Mouse (Mus musculus): Measurements from ENCODE around the gene Mief1.

Mief1 gene

GRCm38 (mm10) chr15:80233733-80234509 is at the start of gene Mief1:
Mief1 (plus strand) TSS chr15:80234018.
- peak; percentile 98 for DNase-seq

- no peak for DNase-seq
Observed at GRCm38 (mm10) chr15:80188927-80189326, 44.9 kb upstream of the Mief1 start.

DNA sequence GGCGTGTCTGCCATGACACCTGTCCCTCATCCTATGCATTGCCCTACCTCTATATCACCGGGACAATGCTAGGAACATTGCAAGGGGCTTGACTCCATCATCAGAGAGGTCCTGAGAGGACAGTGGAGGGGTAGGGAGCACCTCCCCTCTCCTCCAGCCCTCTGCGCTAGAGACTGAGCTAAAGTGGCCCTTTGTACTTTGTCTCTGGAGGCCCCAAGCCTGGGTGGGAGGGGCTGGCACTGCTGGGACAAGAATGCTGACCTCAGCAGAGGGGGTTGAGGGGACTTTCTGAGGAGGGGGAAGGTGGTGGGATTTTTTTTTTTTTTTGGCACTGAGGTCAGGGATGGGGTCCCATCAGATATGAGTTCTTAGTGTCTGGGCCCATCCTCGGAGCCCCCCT is 43.7 kb upstream of the Mief1 start:
- no peak for DNase-seq

- no peak for DNase-seq
Observed at GRCm38 (mm10) chr15:80191585-80192245, 42.1 kb upstream of the Mief1 start.

- DNase-seq = no peak
Observed at GRCm38 (mm10) chr15:80192246-80192585, 41.6 kb upstream of the Mief1 start.

- no peak for DNase-seq
Observed at GRCm38 (mm10) chr15:80192847-80193246, 41.0 kb upstream of the Mief1 start.

- DNase-seq = no peak
Observed at GRCm38 (mm10) chr15:80199556-80199955, 34.3 kb upstream of the Mief1 start.

- peak; percentile 51 for DNase-seq
Observed at GRCm38 (mm10) chr15:80202111-80202775, 31.6 kb upstream of the Mief1 start.

DNA sequence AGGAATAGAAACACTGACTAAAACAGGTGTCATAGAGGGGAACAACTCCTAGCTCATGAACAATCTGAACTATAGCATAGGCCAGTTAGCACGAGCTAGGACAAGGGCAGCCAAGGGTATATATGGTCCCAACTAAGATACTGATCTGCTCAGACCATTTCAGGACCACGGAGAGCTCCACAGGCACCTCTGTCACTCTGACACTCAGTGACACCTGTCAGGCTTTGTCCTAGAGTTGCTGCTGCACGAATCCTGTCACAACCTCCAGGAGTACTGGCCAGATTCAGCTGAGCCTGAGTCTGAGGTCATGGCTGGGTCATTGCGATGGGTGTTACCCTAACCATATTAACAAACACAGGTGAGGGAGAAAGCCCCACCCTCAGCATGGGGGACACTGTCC is 30.4 kb upstream of the Mief1 start:
- DNase-seq = no peak

GRCm38 (mm10) chr15:80206057-80206565 is 27.7 kb upstream of the Mief1 start:
- no peak for DNase-seq

DNA sequence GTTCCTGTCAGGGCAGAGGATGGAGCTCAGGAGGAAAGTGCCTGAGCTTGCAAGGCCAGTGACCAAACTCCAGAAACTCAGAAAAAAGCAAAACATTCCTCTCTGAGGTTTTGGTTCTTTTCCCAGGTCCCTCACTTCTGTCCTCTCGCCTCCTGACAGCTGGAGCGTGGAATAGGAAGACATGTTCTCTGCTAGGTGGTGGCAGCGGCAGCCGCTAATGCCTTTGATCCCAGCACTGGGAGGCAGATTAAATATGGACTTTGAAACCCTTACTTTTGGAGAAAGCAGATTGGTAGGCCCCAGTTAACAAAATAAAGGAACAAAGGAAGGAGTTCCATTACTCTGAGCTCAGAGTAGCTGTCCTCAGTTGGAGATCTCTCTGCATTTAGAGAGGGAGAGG is 25.4 kb upstream of the Mief1 start:
- DNase-seq = no peak

DNA sequence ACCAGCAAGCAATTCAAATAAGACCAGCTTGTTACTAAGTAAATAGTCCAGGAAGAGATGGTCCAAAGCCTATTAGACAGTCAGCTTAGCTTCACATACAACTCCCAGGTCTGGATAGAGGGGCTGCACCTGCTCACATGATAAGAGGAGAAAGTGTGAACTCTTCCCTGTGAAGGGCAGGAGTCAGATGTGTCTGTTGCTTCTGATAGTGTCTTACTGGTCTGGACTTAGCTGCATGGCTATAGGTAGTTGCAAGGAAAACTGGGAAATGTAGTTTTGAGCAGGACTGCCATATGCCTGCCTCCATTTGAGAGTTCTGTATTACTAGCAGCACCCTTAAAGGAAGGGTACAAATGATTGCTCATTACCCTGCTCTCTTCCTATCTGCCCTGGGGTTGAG is 20.1 kb upstream of the Mief1 start:
- no peak for DNase-seq

DNA sequence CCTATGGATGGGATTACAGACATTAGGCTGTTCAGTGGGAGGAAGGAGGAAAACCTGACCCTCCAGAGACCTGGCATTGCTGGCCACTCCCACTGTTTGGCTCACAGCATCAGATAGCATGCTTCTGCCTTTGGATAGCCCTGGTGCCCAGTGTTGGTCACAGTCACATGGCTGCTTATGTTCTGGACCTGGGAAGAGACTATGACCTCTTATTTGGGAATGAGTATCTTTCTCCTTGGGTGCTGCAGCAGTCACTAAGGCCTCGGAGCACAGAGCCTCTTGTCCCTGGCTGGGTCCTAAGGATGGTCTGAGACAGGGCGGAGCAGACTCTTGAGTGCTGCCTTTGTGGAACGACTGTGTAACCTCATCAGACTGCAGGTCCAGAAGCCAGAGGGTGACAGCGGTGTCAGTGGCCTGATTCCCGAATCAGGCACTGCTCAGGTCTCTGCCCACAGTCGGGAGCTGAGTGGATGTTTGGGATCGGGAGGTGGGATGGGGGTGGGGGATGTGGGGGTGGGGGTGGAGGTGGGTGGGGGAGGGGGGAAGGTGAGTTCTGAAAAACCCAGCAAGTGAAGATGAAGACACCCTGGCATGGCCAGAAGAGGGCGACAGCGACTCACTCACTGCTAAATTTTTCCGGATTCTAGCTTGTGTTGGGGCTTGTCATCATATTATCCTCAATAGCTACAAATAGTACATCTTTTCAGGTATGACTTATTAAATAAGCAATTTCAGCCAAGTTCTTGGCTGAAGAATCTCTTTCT is 17.9 kb upstream of the Mief1 start:
- no peak for DNase-seq

DNA sequence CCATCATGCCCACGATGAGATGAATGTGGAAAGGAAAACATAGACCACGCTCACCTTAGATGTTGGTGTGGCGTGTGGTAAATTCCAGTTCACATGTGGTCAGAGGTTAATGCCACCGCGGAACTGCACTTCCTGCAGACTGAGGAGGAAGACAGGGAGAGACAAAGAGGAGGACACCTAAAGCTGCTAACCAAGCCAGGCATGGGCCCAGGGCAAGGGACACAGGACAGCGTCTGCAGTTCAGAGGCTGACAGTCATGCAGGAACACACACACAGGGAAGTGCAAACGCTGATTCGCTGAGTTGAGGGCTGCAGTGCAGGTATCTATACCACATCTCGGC is 17.4 kb upstream of the Mief1 start:
- DNase-seq = no peak

GRCm38 (mm10) chr15:80217476-80217875 is 16.3 kb upstream of the Mief1 start:
- no peak for DNase-seq

- DNase-seq = no peak
Observed at GRCm38 (mm10) chr15:80219211-80219610, 14.6 kb upstream of the Mief1 start.

- no peak for DNase-seq
Observed at GRCm38 (mm10) chr15:80219705-80220657, 13.8 kb upstream of the Mief1 start.

GRCm38 (mm10) chr15:80221031-80221430 is 12.8 kb upstream of the Mief1 start:
- DNase-seq = no peak

DNA sequence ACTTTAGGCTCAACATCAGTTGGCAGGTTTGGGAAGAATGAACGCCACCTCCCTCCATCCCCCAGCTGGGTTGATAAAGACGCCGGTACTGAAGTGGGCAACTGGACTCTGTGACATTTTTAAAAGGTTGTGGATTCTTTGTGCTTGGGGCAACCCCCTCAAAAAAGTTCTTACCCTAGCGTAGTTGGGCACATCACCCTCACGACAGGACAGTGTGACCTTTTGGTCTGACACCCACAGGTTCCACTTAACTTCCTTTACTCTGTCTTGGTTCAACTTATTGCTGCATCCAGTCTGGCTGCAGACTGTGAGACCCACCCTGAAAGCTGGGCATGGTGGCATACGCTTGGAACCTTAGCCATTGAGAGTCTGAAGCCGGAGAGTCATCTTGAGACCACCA is 10.1 kb upstream of the Mief1 start:
- DNase-seq = no peak

DNA sequence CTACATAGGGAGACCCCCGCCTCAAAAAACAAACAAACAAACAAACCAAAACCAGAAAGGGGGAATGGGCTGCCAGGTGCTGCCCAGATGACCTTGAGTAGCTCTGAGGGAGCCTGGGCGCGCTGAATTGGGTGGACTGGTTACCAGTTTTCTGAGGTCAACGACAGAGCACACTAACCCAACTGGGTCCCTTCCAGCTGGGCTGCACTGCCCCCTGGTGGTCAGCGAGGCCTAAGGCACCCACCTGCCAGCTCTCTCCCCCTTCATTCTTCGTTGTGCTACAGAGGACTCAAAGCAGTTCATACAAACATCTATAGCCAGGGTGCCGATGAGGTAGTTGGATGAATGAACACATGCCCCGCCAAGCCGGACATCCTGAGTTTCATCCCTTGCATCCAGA is 8.6 kb upstream of the Mief1 start:
- DNase-seq = peak; percentile 27

- no peak for DNase-seq
Observed at GRCm38 (mm10) chr15:80225796-80226195, 8.0 kb upstream of the Mief1 start.

Data from right cerebral cortex, postnatal 25 days (tissue).